Mouse (Mus musculus) adrenal gland, adult 8-10 months (tissue): Measurements from ENCODE around the gene Pcsk7. TPM values are rescaled to one million over a fixed set of nuclear protein-coding genes. Genes with fewer than 3 reads are reported as not detected.

ENCODE experiments used
- DNase-seq: peaks from one replicate; pipeline ENCODE4 v3.0.0; 2022
- total RNA-seq, 4 experiments: library from RNA; stranded (reverse); gene quantifications; 2 replicates each; pipeline ENCODE4 v1.2.4; 2022

Pcsk7 gene
- total RNA-seq = 10 to 100 TPM; 27.9 to 44.9 (median 36.6) TPM

GRCm38 (mm10) chr9:45906355-45907077 is at the start of gene Pcsk7, which contains the start of gene Rnf214:
Gene Pcsk7, plus strand, starts transcription at chr9:45906497.
Gene Rnf214, minus strand, starts transcription at chr9:45906911.
- peak; percentile 85 for DNase-seq

- DNase-seq = no peak
Measured at GRCm38 (mm10) chr9:45859364-45859763, 46.9 kb upstream of the Pcsk7 start.

GRCm38 (mm10) chr9:45861813-45862212 is 44.5 kb upstream of the Pcsk7 start:
- DNase-seq = no peak

- no peak for DNase-seq
Measured at GRCm38 (mm10) chr9:45869181-45869580, 37.1 kb upstream of the Pcsk7 start.

DNA sequence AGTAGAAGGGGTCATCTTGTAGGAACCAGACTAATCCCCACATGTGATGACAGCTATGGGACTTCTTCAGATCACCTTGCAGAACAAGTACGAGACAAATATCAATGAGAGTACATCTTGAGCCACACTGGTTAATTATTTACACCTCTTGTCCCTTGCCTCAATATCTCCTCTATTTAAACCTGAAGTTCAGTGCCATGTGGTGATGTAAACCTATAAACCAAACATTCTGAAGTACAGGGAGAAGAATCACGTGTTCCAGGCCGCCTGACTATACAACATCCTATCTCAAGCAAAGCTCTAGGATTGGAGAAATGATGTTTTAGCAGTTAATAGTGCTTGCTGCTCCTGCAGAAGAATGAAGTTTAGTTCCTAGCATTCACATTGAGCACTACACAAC is 36.0 kb upstream of the Pcsk7 start:
- DNase-seq = no peak

- DNase-seq = no peak
Measured at GRCm38 (mm10) chr9:45877928-45878327, 28.4 kb upstream of the Pcsk7 start.

- DNase-seq = no peak
Measured at GRCm38 (mm10) chr9:45893681-45894080, 12.6 kb upstream of the Pcsk7 start.

- DNase-seq = no peak
Measured at GRCm38 (mm10) chr9:45905196-45905595, 1.1 kb upstream of the Pcsk7 start.

DNA sequence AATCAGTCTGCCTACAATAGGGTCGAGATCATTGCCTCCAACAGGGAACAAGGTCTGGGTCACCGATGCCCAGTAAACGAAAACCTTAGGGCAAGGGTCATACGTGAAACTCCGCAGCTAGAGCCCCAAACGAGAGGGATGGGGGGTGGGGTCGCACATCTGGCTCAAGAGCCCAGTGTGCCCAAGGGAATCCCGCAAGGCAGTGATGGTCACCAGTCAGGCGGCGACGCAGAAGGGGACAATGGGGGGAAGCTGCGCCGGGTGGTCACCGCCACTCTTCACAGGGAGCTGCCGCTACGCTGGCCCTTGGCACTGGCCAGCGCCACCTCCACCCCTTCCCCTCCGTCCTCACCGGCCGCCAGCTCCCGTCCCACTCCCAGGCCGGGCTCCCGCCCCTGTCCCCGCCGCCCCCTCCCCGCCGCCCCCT is 473 bp upstream of the Pcsk7 start:
- DNase-seq = no peak

GRCm38 (mm10) chr9:45907078-45907428 is 756 bp downstream of the Pcsk7 start:
- DNase-seq = peak; percentile 45

DNA sequence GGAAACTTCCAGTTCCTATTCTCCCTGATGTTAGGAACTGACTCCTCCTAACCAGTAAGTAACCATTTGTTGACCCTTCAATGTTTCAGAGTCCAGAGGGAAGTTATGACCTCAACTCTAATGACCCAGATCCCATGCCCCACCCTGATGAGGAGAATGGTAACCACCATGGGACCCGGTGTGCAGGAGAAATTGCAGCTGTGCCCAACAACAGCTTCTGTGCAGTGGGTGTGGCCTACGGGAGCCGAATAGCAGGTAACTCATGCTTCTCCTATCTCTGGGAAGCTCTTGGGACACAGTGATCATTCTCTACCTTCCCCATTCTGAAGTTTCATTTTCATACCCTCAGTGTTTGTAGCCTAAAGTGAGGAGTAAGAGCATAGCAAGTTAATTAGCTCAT is 4.7 kb downstream of the Pcsk7 start:
- DNase-seq = no peak

GRCm38 (mm10) chr9:45911673-45912072 is 5.4 kb downstream of the Pcsk7 start:
- DNase-seq = no peak

DNA sequence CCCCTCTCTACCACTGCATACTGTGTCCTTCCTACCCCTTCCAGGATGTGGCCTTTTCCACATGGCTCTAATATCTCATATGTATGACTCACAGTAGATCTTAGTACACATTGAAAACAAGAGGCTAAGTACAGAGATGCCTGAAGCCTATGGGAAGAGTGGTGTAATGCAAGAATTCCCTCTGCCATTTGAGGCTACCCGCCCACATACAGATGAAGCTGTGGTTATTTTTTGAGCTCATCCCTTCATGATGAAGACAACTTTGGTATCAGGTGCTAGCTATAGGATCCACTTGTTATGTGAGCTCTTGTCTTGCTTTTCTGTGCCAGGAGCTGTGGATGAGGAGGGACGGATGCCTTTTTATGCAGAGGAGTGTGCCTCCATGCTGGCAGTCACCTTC is 9.4 kb downstream of the Pcsk7 start:
- DNase-seq = no peak

GRCm38 (mm10) chr9:45917041-45917934 is 11.0 kb downstream of the Pcsk7 start:
- peak; percentile 68 for DNase-seq

- no peak for DNase-seq
Measured at GRCm38 (mm10) chr9:45919895-45920294, 13.6 kb downstream of the Pcsk7 start.

DNA sequence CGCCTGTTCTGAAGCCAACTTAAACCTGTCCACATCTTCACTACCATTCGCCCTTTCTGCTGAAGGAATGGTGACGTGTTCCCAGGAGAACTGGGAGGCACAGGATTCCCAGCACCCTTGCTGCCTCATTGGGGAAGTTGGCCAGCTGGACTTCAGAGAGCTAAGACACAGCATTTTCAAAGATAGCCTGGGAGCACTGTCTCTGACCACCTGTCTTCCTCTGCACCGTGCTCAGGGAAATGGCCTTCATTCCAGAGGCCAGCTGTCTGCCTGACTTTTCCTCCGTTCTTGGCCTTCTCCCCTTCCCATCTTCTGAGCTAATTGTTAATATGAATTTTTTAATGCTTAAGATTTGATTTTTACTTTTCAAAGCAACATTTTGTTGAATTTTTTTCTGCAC is 23.0 kb downstream of the Pcsk7 start:
- DNase-seq = no peak

- DNase-seq = no peak
Measured at GRCm38 (mm10) chr9:45931958-45932357, 25.7 kb downstream of the Pcsk7 start.

DNA sequence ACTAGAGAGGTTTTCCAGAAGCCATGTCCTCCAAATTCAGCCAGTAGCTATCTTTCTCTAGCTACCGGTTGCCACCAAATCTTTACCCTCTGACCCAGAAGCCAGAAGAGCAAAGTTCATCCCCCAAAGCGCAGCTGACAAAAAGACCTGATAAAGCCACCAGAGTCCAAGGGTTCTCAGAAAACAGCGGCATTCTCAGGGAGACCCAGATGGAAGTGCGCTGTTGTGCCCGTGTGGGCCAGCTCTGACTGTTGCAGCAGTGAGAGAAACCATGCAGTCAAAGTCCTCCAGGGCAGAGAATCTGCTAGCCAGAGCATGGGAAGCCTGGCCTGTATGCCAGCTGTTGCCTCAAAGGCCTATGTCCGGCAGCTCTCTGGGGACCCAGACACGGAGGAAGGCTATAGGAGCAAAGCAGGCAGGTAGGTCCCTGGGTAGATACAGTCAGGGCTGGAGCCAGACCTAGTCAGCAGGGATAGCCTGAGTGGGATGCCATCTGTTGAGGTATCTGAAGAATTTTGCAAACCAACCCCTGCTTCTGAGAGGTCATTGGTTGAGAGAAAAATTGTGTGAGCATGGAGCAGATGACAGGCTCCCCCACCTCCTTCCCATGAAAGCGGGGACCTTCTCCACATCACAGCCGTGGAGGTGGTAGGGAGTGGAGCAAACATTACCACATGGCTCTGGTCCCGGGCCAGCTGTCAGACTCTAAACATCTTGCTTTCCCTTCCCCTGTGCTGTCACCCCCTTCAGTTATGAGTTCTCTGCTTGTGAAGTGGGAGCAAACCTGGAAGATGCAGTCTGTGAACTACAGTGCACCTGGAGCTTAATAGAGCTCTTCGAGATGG is 26.5 kb downstream of the Pcsk7 start:
- no peak for DNase-seq

DNA sequence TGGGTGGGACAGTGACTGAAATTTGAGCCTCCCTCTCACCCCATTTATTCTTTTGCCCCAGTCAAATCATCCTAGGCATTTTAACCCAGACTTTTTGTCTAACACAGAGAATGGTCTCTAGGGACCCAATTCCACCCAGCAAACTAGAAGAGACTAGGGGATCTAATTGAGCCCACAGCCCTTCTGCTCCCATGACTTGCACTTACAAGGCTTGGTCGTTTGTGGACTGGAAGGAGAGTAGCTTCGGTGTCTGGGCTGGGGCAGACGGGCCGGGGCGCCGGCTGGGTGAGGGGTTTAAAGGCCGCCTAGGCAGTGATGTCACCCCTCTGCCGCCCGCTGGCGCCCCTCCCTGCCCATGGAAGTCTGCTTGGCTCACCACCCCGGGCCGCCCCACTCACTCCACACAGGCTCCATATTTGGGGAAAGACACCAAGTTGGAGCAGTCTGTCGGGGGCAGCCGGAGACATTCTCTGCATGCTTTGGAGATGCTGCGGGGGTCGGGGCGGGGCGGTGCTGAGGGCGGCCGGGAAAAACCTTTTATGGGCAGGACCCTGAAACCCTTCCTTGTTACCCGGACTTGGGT is 29.4 kb downstream of the Pcsk7 start, which contains the start of gene Tagln:
Gene Tagln (minus strand): TSS at position 431 of the 583 bp plus-strand sequence.
- no peak for DNase-seq

- peak; percentile 71 for DNase-seq
Measured at GRCm38 (mm10) chr9:45936883-45937282, 30.6 kb downstream of the Pcsk7 start.

DNA sequence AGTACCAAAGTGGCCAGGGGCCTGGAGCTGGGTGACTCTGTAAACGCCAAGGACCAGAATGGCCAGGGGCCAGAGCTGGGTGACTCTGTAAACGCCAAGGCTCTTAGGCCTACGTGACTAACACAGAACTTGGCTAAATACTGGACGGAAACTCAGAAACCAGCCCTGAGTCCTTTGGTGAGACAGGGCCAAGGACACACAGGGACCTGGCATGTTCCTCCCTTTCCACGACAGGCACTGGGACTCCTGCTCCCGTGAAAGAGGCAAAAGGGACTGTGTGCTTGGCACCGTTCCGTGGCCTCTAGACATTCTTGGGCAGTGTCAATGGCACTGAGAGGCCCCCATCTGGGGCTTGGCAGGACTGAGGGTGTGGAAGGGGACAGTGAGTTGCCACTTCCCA is 31.8 kb downstream of the Pcsk7 start:
- DNase-seq = peak; percentile 88

GRCm38 (mm10) chr9:45938952-45939637 is 32.8 kb downstream of the Pcsk7 start:
- DNase-seq = no peak
